Mouse (Mus musculus) erythroblast, embryonic 14.5 days (primary cell): ENCODE measurements at regions not wholly inside any gene's neighbourhood (a gene's known extent, or its start where the extent isn't known, plus 50 kb on each side); places are given as distances from the start of the nearest gene placed in this dataset.

Source experiments
- GATA1 ChIP-seq: IDR thresholded peaks from 2 replicates; pipeline ENCODE4 v1.6.1; 2012; ENCODE audit warnings: low read length, inconsistent platforms, mixed read lengths
- TAL1 ChIP-seq: IDR thresholded peaks from 3 replicates; pipeline ENCODE4 v1.6.1; 2012; ENCODE audit warnings: low read length, inconsistent platforms, mixed read lengths

GRCm38 (mm10) chr7:72464658-72465057 is 158.2 kb upstream of the Mctp2 start:
- no peak for TF ChIP-seq GATA1
- TF ChIP-seq TAL1: no peak
